8 mouse cellular contexts compared by ENCODE assay signal in the genomic region with DNA sequence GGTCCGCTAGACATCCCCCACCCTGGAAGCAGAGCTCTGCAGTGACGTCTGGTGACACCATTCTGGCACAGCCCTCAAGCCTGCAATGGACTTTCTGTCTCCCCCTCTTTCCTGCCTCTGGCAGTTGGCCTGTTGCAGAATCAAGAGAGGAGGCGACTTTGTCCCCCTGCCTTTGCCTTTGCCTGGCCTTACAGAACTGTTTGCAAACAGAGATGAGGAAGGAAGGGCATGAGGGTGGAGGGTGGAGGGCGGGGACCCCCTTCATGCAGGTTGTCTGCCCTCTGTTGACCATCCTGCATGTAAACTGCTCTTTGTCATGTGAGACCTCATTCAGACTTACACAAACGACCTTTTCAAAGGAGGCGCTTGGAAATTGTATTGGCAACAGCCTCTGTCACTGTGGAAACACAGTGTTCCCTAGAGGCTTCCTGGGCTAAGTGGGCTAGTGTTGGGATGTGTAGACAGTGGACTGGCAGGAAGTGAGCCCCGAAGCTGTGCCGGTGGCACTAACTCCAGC. TPM values are rescaled to one million over a fixed set of nuclear protein-coding genes. Genes with fewer than 3 reads are reported as not detected.
DNase-seq lines count a peak whose midpoint lies in the region; ATAC-seq and TF ChIP-seq lines count a peak whose summit lies in the region.
"Had no signal": no experiment of that assay in that cellular context is flagged by ENCODE, and none has a peak within 500 bp of the region (broad histone marks: within the 10 kb centered on the region; RNA-seq: fewer than 3 reads in every experiment).

No protein-coding gene starts in this region.

- no peaks in the 10 kb centered on the region for H3K9me3 ChIP-seq in heart, embryonic 15.5 days (replicated peaks)
- no peaks in the 10 kb centered on the region for H3K9me3 ChIP-seq in limb, embryonic 15.5 days
- H3K9me3 ChIP-seq in stomach, embryonic 14.5 days (ENCODE audit: control insufficient read depth, low read depth, low read length) = no peaks in the 10 kb centered on the region
- no peaks in the 10 kb centered on the region for H3K9me3 ChIP-seq in kidney, embryonic 14.5 days (ENCODE audit: control insufficient read depth, low read length)

- WGBS in heart, embryonic 15.5 days = 37% methylated on average over 8 of the region's 8 CpGs
- 40% methylated on average over 8 of the region's 8 CpGs for WGBS in limb, embryonic 15.5 days
- 47% methylated on average over 8 of the region's 8 CpGs for WGBS in stomach, embryonic 14.5 days
- 51% methylated on average over 8 of the region's 8 CpGs for WGBS in kidney, embryonic 14.5 days

- no peaks in the 10 kb centered on the region for H3K27me3 ChIP-seq in heart, embryonic 15.5 days
- H3K27me3 ChIP-seq in limb, embryonic 15.5 days = no peaks in the 10 kb centered on the region
- no peaks in the 10 kb centered on the region for H3K27me3 ChIP-seq in stomach, embryonic 14.5 days (ENCODE audit: control insufficient read depth, insufficient read depth, low read length)
- no peaks in the 10 kb centered on the region for H3K27me3 ChIP-seq in kidney, embryonic 14.5 days (ENCODE audit: control insufficient read depth, insufficient read depth, low read length)

- no peak overlapping the region for H3K4me3 ChIP-seq in heart, embryonic 15.5 days
- no peak overlapping the region for H3K4me3 ChIP-seq in limb, embryonic 15.5 days
- H3K4me3 ChIP-seq in stomach, embryonic 14.5 days (ENCODE audit: low read depth, low read length) = no peak overlapping the region
- no peak overlapping the region for H3K4me3 ChIP-seq in kidney, embryonic 14.5 days (ENCODE audit: low read length)

- H3K4me2 ChIP-seq in heart, embryonic 15.5 days = no peak overlapping the region
- no peak overlapping the region for H3K4me2 ChIP-seq in limb, embryonic 15.5 days
- no peak overlapping the region for H3K4me2 ChIP-seq in stomach, embryonic 14.5 days (replicated peaks; ENCODE audit: low read depth, low read length)
- no peak overlapping the region for H3K4me2 ChIP-seq in kidney, embryonic 14.5 days (replicated peaks; ENCODE audit: low read depth, low read length)

- H3K9ac ChIP-seq in heart, embryonic 15.5 days = no peak overlapping the region
- H3K9ac ChIP-seq in limb, embryonic 15.5 days = no peak overlapping the region
- H3K9ac ChIP-seq in stomach, embryonic 14.5 days (replicated peaks; ENCODE audit: low read depth, low read length) = no peak overlapping the region
- H3K9ac ChIP-seq in kidney, embryonic 14.5 days (ENCODE audit: low read depth, low read length) = no peak overlapping the region

- H3K36me3 ChIP-seq in heart, embryonic 15.5 days = peaks cover 19% of the 10 kb centered on the region; the same call in 1 of the 2 replicates
- no peaks in the 10 kb centered on the region; the same call in 1 of the 2 replicates for H3K36me3 ChIP-seq in limb, embryonic 15.5 days
- H3K36me3 ChIP-seq in stomach, embryonic 14.5 days (ENCODE audit: control insufficient read depth, insufficient read depth, low read length) = peaks cover 2% of the 10 kb centered on the region; the same call in 1 of the 2 replicates
- H3K36me3 ChIP-seq in kidney, embryonic 14.5 days (ENCODE audit: control insufficient read depth, insufficient read depth, low read length) = peaks cover 6% of the 10 kb centered on the region; the same call in 1 of the 2 replicates

- ATAC-seq in heart, embryonic 15.5 days (replicated peaks; ENCODE audit: insufficient number of reproducible peaks, insufficient read depth, low FRiP score, low read depth) = peak; percentile 66; the same call in 1 of the 2 replicates
- ATAC-seq in limb, embryonic 15.5 days (ENCODE audit: insufficient number of reproducible peaks, low FRiP score, low TSS enrichment, low read depth) = peak; percentile 42; the same call in 1 of the 2 replicates
- no peak for ATAC-seq in stomach, embryonic 14.5 days (ENCODE audit: insufficient number of reproducible peaks, insufficient read depth, low FRiP score, low read depth)
- ATAC-seq in kidney, embryonic 14.5 days (ENCODE audit: low FRiP score, low TSS enrichment) = no peak

- DNase-seq in brain, embryonic 14.5 days (ENCODE audit: low read depth) = peak; percentile 85
- peak; percentile 49 for DNase-seq in embryo, embryonic 11 days
- no peak for DNase-seq in cerebellum, adult 18-20 months

- TF ChIP-seq POLR2A in brain, embryonic 14.5 days (IDR thresholded peaks at IDR 0.05; ENCODE audit: borderline replicate concordance, extremely low read depth, insufficient read depth, insufficient read length, poor library complexity, severe bottlenecking) = no peak

- H3K27ac ChIP-seq in heart, embryonic 15.5 days = peak overlapping the region; percentile 76
- peak overlapping the region; percentile 51 for H3K27ac ChIP-seq in limb, embryonic 15.5 days
- H3K27ac ChIP-seq in stomach, embryonic 14.5 days (ENCODE audit: low read length) = peak overlapping the region; percentile 74
- no peak overlapping the region for H3K27ac ChIP-seq in kidney, embryonic 14.5 days (ENCODE audit: low read depth, low read length)

- no peak for TF ChIP-seq CTCF in brain, embryonic 14.5 days (IDR thresholded peaks at IDR 0.05; ENCODE audit: borderline replicate concordance, extremely low read depth, insufficient read depth, insufficient read length)

- H3K4me1 ChIP-seq in heart, embryonic 15.5 days (replicated peaks) = peaks cover 25% of the 10 kb centered on the region
- peaks cover 11% of the 10 kb centered on the region for H3K4me1 ChIP-seq in limb, embryonic 15.5 days
- H3K4me1 ChIP-seq in stomach, embryonic 14.5 days (ENCODE audit: control insufficient read depth, insufficient read depth, low read length) = peaks cover 9% of the 10 kb centered on the region; the same call in 1 of the 2 replicates
- peaks cover 22% of the 10 kb centered on the region for H3K4me1 ChIP-seq in kidney, embryonic 14.5 days (ENCODE audit: control insufficient read depth, insufficient read depth, low read length)

RNA-seq across cellular contexts. Expression of a gene that starts 40.9 kb away (rescaled TPM):
- polyA plus RNA-seq in brain, embryonic 14.5 days (2012; rRNA removed) = 37.5 and 47.7 TPM in 2 replicates
- polyA plus RNA-seq in heart, embryonic 15.5 days (2015; fragmentation: Nextera tagmentation; extraction: Ambion mirVana) = 3.2 and 3.4 TPM in 2 replicates
- 0.99 and 1.0 TPM in 2 replicates for polyA plus RNA-seq in limb, embryonic 15.5 days (2015; fragmentation: Nextera tagmentation; extraction: Ambion mirVana)
- polyA plus RNA-seq in stomach, embryonic 14.5 days (2014; fragmentation: Nextera tagmentation; extraction: Ambion mirVana) = 2.1 and 2.2 TPM in 2 replicates
- 1.5 and 2.6 TPM in 2 replicates for polyA plus RNA-seq in kidney, embryonic 14.5 days (2014; fragmentation: Nextera tagmentation; extraction: Ambion mirVana)

RNA-seq across cellular contexts. Expression of a gene that starts 55.9 kb away (rescaled TPM):
- polyA plus RNA-seq in brain, embryonic 14.5 days (2012; rRNA removed) = 0.06 TPM in 1 of 2 replicates, not detected in the other
- not detected in 2 replicates for polyA plus RNA-seq in heart, embryonic 15.5 days (2015; fragmentation: Nextera tagmentation; extraction: Ambion mirVana)
- polyA plus RNA-seq in limb, embryonic 15.5 days (2015; fragmentation: Nextera tagmentation; extraction: Ambion mirVana) = not detected in 2 replicates
- 0.43 TPM in 1 of 2 replicates, not detected in the other for polyA plus RNA-seq in stomach, embryonic 14.5 days (2014; fragmentation: Nextera tagmentation; extraction: Ambion mirVana)
- 0.22 and 0.31 TPM in 2 replicates for polyA plus RNA-seq in kidney, embryonic 14.5 days (2014; fragmentation: Nextera tagmentation; extraction: Ambion mirVana)
- polyA plus RNA-seq: liver, embryonic 16.5 days had no signal

Comparison
In these comparisons a context has a peak if more than half of its experiments do, and no peak if none do; other contexts are left out.
1. DNase-seq: peak in brain, embryonic 14.5 days (single experiment) and embryo, embryonic 11 days (single experiment); none in cerebellum, adult 18-20 months (0 of 2).
2. ATAC-seq: peak in heart, embryonic 15.5 days (single experiment) and limb, embryonic 15.5 days (single experiment); none in stomach, embryonic 14.5 days (single experiment) and kidney, embryonic 14.5 days (single experiment).